Mouse (Mus musculus) heart, adult 8-10 months (tissue): Measurements from ENCODE around the gene Batf2. TPM values are rescaled to one million over a fixed set of nuclear protein-coding genes. Genes with fewer than 3 reads are reported as not detected.
"Not testable (repeated sequence)": the region's sequence is repeated elsewhere in the genome, so short reads cannot be mapped to it uniquely, and the experiment has no call there.

Experiments
- DNase-seq: peaks from one replicate; pipeline ENCODE4 v3.0.0; 2022; ENCODE audit warnings: low spot score
- total RNA-seq, 4 experiments: library from RNA; stranded (reverse); gene quantifications; 2 replicates each; pipeline ENCODE4 v1.2.4; 2022

Batf2 gene
- total RNA-seq = 1 to 10 TPM in 1 of 4 experiments, under 1 TPM in 3; 0.31 to 1.4 (median 0.43) TPM

- peak; percentile 90 for DNase-seq
These were observed at the start of gene Batf2 for GRCm38 (mm10) chr19:6140678-6141393. TSS of gene Batf2 (plus strand) at chr19:6140983.

GRCm38 (mm10) chr19:6094119-6094518 lies 46.7 kb upstream of the Batf2 start, which contains the start of gene AC131692.1:
TSS of gene AC131692.1 (plus strand) at chr19:6094419.
- DNase-seq = no peak

- DNase-seq = no peak
These were observed 42.9 kb upstream of the Batf2 start for GRCm38 (mm10) chr19:6097847-6098246.

- DNase-seq = no peak
These were observed 39.6 kb upstream of the Batf2 start for GRCm38 (mm10) chr19:6101186-6101585.

GRCm38 (mm10) chr19:6102169-6102853 lies 38.5 kb upstream of the Batf2 start:
- DNase-seq = no peak

GRCm38 (mm10) chr19:6104476-6104875 lies 36.3 kb upstream of the Batf2 start:
- no peak for DNase-seq

GRCm38 (mm10) chr19:6105586-6105985 lies 35.2 kb upstream of the Batf2 start, which contains the start of gene Naaladl1:
TSS of gene Naaladl1 (plus strand) at chr19:6105782.
- no peak for DNase-seq

GRCm38 (mm10) chr19:6113116-6113515 lies 27.7 kb upstream of the Batf2 start:
- no peak for DNase-seq

- DNase-seq = no peak
These were observed 24.5 kb upstream of the Batf2 start for GRCm38 (mm10) chr19:6116113-6116850.

- no peak for DNase-seq
These were observed 23.3 kb upstream of the Batf2 start for GRCm38 (mm10) chr19:6117346-6117985.

- DNase-seq = peak; percentile 93
These were observed 22.7 kb upstream of the Batf2 start, which contains the start of gene Sac3d1 for GRCm38 (mm10) chr19:6117986-6118676. TSS of gene Sac3d1 (minus strand) at chr19:6118650.

GRCm38 (mm10) chr19:6118677-6119185 lies 22.1 kb upstream of the Batf2 start:
- no peak for DNase-seq

GRCm38 (mm10) chr19:6121761-6122160 lies 19.0 kb upstream of the Batf2 start:
- no peak for DNase-seq

GRCm38 (mm10) chr19:6123330-6123729 lies 17.5 kb upstream of the Batf2 start:
- no peak for DNase-seq

GRCm38 (mm10) chr19:6124898-6125297 lies 15.9 kb upstream of the Batf2 start:
- no peak for DNase-seq

GRCm38 (mm10) chr19:6126289-6126688 lies 14.5 kb upstream of the Batf2 start:
- peak; percentile 56 for DNase-seq

- no peak for DNase-seq
These were observed 13.8 kb upstream of the Batf2 start for GRCm38 (mm10) chr19:6126789-6127580.

GRCm38 (mm10) chr19:6127760-6128341 lies 12.9 kb upstream of the Batf2 start, which contains the start of gene Snx15:
TSS of gene Snx15 (minus strand) at chr19:6128304.
- DNase-seq = peak; percentile 95

- DNase-seq = not testable (repeated sequence)
These were observed 10.2 kb upstream of the Batf2 start for GRCm38 (mm10) chr19:6130414-6131128.
